Mouse (Mus musculus) liver, postnatal 0 days (tissue): Measurements from ENCODE around the gene AI481877. TPM values are rescaled to one million over a fixed set of nuclear protein-coding genes. Genes with fewer than 3 reads are reported as not detected.

ENCODE experiments used
- ATAC-seq: fragments of 200-750 bp; cut with Nextera tagmentation; 2 replicates; pipeline ENCODE4 v1.8.0; 2017; ENCODE audit warnings: mild to moderate bottlenecking, moderate library complexity
- DNase-seq: peaks from one replicate; pipeline ENCODE4 v3.0.0-alpha.2; 2016
- H3K27ac ChIP-seq: fragments of 300-500 bp; sonication (generic); 2 replicates; pipeline ENCODE4 v1.5.1; 2014; ENCODE audit warnings: antibody characterized with exemption, moderate library complexity, mild to moderate bottlenecking, low read depth
- H3K27me3 ChIP-seq: fragments of 300-500 bp; sonication (generic); 2 replicates; pipeline ENCODE4 v1.6.1; 2014; ENCODE audit warnings: low read length, control low read depth, mixed read lengths; ENCODE audit not compliant: insufficient read depth
- H3K36me3 ChIP-seq: fragments of 300-500 bp; sonication (generic); replicated peaks from 2 replicates; pipeline ENCODE4 v1.6.1; 2014; ENCODE audit warnings: mild to moderate bottlenecking, control low read depth, low read length, moderate library complexity, mixed read lengths; ENCODE audit not compliant: insufficient read depth
- H3K4me1 ChIP-seq: fragments of 300-500 bp; sonication (generic); 2 replicates; pipeline ENCODE4 v1.6.1; 2014; ENCODE audit warnings: antibody characterized with exemption, mild to moderate bottlenecking, control low read depth; ENCODE audit not compliant: insufficient read depth
- H3K4me2 ChIP-seq: fragments of 300-500 bp; sonication (generic); 2 replicates; pipeline ENCODE4 v1.6.1; 2014; ENCODE audit warnings: low read depth, mild to moderate bottlenecking, low read length, moderate library complexity, mixed read lengths
- H3K4me3 ChIP-seq: fragments of 300-500 bp; sonication (generic); 2 replicates; pipeline ENCODE4 v1.5.1; 2014; ENCODE audit warnings: low read depth, low read length
- H3K9ac ChIP-seq: fragments of 300-500 bp; sonication (generic); replicated peaks from 2 replicates; pipeline ENCODE4 v1.6.1; 2014; ENCODE audit warnings: mild to moderate bottlenecking, moderate library complexity
- H3K9me3 ChIP-seq: fragments of 300-500 bp; sonication (generic); 2 replicates; pipeline ENCODE4 v1.6.1; 2016; ENCODE audit warnings: mild to moderate bottlenecking, control low read depth, low read length, mixed read lengths
- CTCF ChIP-seq: sonication (generic); IDR thresholded peaks from 2 replicates; pipeline ENCODE4 v1.5.1; 2016; ENCODE audit warnings: antibody characterized with exemption, low read depth
- EP300 ChIP-seq: IDR thresholded peaks from 2 replicates; pipeline ENCODE4 v1.6.1; 2016; ENCODE audit warnings: antibody characterized with exemption, low read depth, mild to moderate bottlenecking
- WGBS: fragments of 180-500 bp; shearing (Covaris S2); extraction: QIAGEN DNeasy Blood & Tissue Kit; methylation state at CpG from one replicate; pipeline ENCODE4 v1.1.7; 2014; ENCODE audit not compliant: insufficient replicate concordance; 5-methylcytosine and 5-hydroxymethylcytosine counted together
- polyA plus RNA-seq: library from polyadenylated mRNA; unstranded; fragments of >200 nt; fragmentation: Nextera tagmentation; extraction: Ambion mirVana; gene quantifications from 2 replicates; pipeline ENCODE4 v1.2.1, GENCODE M21; 2015

AI481877 gene
- polyA plus RNA-seq, 1 experiment from 2014 or later = not detected

- WGBS = 85% methylated on average over 4 of the region's 4 CpGs
- no peak for DNase-seq
- Histone ChIP-seq H3K27me3 (no peaks in the 10 kb centered on the region), H3K36me3 (no peaks in the 10 kb centered on the region), H3K4me2 (no peak overlapping the region), H3K4me3 (no peak overlapping the region), H3K27ac (no peak overlapping the region), H3K9ac (no peak overlapping the region), H3K4me1 (no peaks in the 10 kb centered on the region), H3K9me3 (no peaks in the 10 kb centered on the region)
- TF ChIP-seq EP300 (no peak), CTCF (no peak)
- ATAC-seq = no peak
Observed at GRCm38 (mm10) chr4:59108721-59109120, 30.1 kb downstream of the AI481877 start.

GRCm38 (mm10) chr4:59107886-59108285, 30.9 kb downstream of the AI481877 start:
- no peak for DNase-seq
- no peak overlapping the region for H3K9ac ChIP-seq
- no peaks in the 10 kb centered on the region for H3K9me3 ChIP-seq
- H3K4me1 ChIP-seq = no peaks in the 10 kb centered on the region
- H3K27me3 ChIP-seq = no peaks in the 10 kb centered on the region
- no peak for TF ChIP-seq CTCF
- TF ChIP-seq EP300 = no peak
- H3K27ac ChIP-seq = no peak overlapping the region
- H3K36me3 ChIP-seq = no peaks in the 10 kb centered on the region
- no peak overlapping the region for H3K4me3 ChIP-seq
- no peak for ATAC-seq
- 69% methylated on average over 2 of the region's 2 CpGs for WGBS
- no peak overlapping the region for H3K4me2 ChIP-seq

- no peak overlapping the region for H3K4me2 ChIP-seq
- ATAC-seq (no peak), DNase-seq (no peak)
- no peak overlapping the region for H3K27ac ChIP-seq
- no peak overlapping the region for H3K4me3 ChIP-seq
- H3K27me3 ChIP-seq = no peaks in the 10 kb centered on the region
- H3K9me3 ChIP-seq = no peaks in the 10 kb centered on the region
- no peak for TF ChIP-seq CTCF
- TF ChIP-seq EP300 = no peak
- H3K4me1 ChIP-seq = no peaks in the 10 kb centered on the region
- H3K36me3 ChIP-seq = no peaks in the 10 kb centered on the region
- no peak overlapping the region for H3K9ac ChIP-seq
- WGBS = 72% methylated on average over 5 of the region's 5 CpGs
Observed at GRCm38 (mm10) chr4:59106661-59107060, 32.1 kb downstream of the AI481877 start.

- no peak overlapping the region for H3K4me2 ChIP-seq
- no peak overlapping the region for H3K9ac ChIP-seq
- 89% methylated on average over 2 of the region's 2 CpGs for WGBS
- H3K9me3 ChIP-seq = no peaks in the 10 kb centered on the region
- no peaks in the 10 kb centered on the region for H3K27me3 ChIP-seq
- H3K27ac ChIP-seq = no peak overlapping the region
- no peak overlapping the region for H3K4me3 ChIP-seq
- TF ChIP-seq CTCF (no peak), EP300 (no peak)
- H3K4me1 ChIP-seq = no peaks in the 10 kb centered on the region
- DNase-seq (no peak), ATAC-seq (no peak)
- no peaks in the 10 kb centered on the region for H3K36me3 ChIP-seq
Observed at GRCm38 (mm10) chr4:59104166-59104565, 34.6 kb downstream of the AI481877 start.

GRCm38 (mm10) chr4:59096393-59096792, 42.4 kb downstream of the AI481877 start:
- H3K9ac ChIP-seq = no peak overlapping the region
- ATAC-seq (peak; percentile 58), DNase-seq (peak; percentile 75)
- H3K27me3 ChIP-seq = no peaks in the 10 kb centered on the region
- no peaks in the 10 kb centered on the region for H3K36me3 ChIP-seq
- H3K9me3 ChIP-seq = no peaks in the 10 kb centered on the region
- TF ChIP-seq CTCF (peak; percentile 98), EP300 (no peak)
- no peaks in the 10 kb centered on the region for H3K4me1 ChIP-seq
- no peak overlapping the region for H3K27ac ChIP-seq
- no peak overlapping the region for H3K4me3 ChIP-seq
- no peak overlapping the region for H3K4me2 ChIP-seq

- Histone ChIP-seq H3K4me1 (no peaks in the 10 kb centered on the region), H3K9ac (no peak overlapping the region), H3K9me3 (no peaks in the 10 kb centered on the region), H3K36me3 (no peaks in the 10 kb centered on the region), H3K4me2 (no peak overlapping the region), H3K27me3 (no peaks in the 10 kb centered on the region), H3K4me3 (no peak overlapping the region), H3K27ac (no peak overlapping the region)
- ATAC-seq (no peak), DNase-seq (no peak)
- 38% methylated on average over 1 of the region's 1 CpGs for WGBS
- TF ChIP-seq CTCF (no peak), EP300 (no peak)
Observed at GRCm38 (mm10) chr4:59089391-59089790, 49.4 kb downstream of the AI481877 start.

- Histone ChIP-seq H3K36me3 (no peaks in the 10 kb centered on the region), H3K4me2 (no peak overlapping the region), H3K4me1 (no peaks in the 10 kb centered on the region), H3K9me3 (no peaks in the 10 kb centered on the region), H3K9ac (no peak overlapping the region), H3K27ac (no peak overlapping the region), H3K4me3 (no peak overlapping the region), H3K27me3 (no peaks in the 10 kb centered on the region)
- WGBS = 62% methylated on average over 2 of the region's 2 CpGs
- ATAC-seq = no peak
- no peak for DNase-seq
- TF ChIP-seq EP300 (no peak), CTCF (no peak)
Observed at GRCm38 (mm10) chr4:59083430-59083829, 55.4 kb downstream of the AI481877 start.
